20 mouse cellular contexts compared by ENCODE assay signal in genomic region chr15:80467876-80468275, GRCm38 (mm10).
"Had no signal": no experiment of that assay in that cellular context is flagged by ENCODE, and none has a peak within 500 bp of the region (broad histone marks: within the 10 kb centered on the region; RNA-seq: fewer than 3 reads in every experiment).

No protein-coding gene starts in this region.

- H3K4me1 ChIP-seq: intestine, embryonic 15.5 days; kidney, embryonic 15.5 days; limb, embryonic 15.5 days; megakaryocyte, embryonic 14.5 days had no signal

- H3K4me3 ChIP-seq: intestine, embryonic 15.5 days; kidney, embryonic 15.5 days; left cerebral cortex, adult 2 months; limb, embryonic 12.5 days; limb, embryonic 15.5 days; megakaryocyte, embryonic 14.5 days had no signal

- H3K27ac ChIP-seq: intestine, embryonic 15.5 days; kidney, embryonic 15.5 days; left cerebral cortex, adult 2 months; limb, embryonic 12.5 days; limb, embryonic 15.5 days; stomach, postnatal 0 days had no signal

- H3K36me3 ChIP-seq: intestine, embryonic 15.5 days; kidney, embryonic 15.5 days; limb, embryonic 12.5 days; limb, embryonic 15.5 days had no signal

- H3K9me3 ChIP-seq: intestine, embryonic 15.5 days; kidney, embryonic 15.5 days; limb, embryonic 12.5 days; limb, embryonic 15.5 days; megakaryocyte, embryonic 14.5 days had no signal

- DNase-seq: kidney, adult 11 months; kidney, adult 8-10 months; kidney, postnatal 10 days; kidney, postnatal 36 days; layer of hippocampus, postnatal 36 days; left cerebral cortex, postnatal 4 days; lung, adult 2 months; midbrain, embryonic 14.5 days; right cerebral cortex, adult 18-20 months; right cerebral cortex, postnatal 14 days; right cerebral cortex, postnatal 4 days; thymus, postnatal 25 days had no signal

- H3K9ac ChIP-seq: intestine, embryonic 15.5 days; kidney, embryonic 15.5 days; limb, embryonic 12.5 days; limb, embryonic 15.5 days had no signal

- H3K4me2 ChIP-seq: intestine, embryonic 15.5 days; kidney, embryonic 15.5 days; limb, embryonic 12.5 days; limb, embryonic 15.5 days; midbrain, embryonic 11.5 days had no signal

- ATAC-seq: intestine, embryonic 15.5 days had no signal

- H3K27me3 ChIP-seq: intestine, embryonic 15.5 days had no signal
